Mouse (Mus musculus) neural tube, embryonic 13.5 days (tissue): Measurements from ENCODE around the gene Dapk3. TPM values are rescaled to one million over a fixed set of nuclear protein-coding genes. Genes with fewer than 3 reads are reported as not detected.

Source experiments
- ATAC-seq: fragments of 200-750 bp; cut with Nextera tagmentation; 2 replicates; pipeline ENCODE4 v1.8.0; 2017; ENCODE audit warnings: low read depth, mild to moderate bottlenecking, moderate TSS enrichment, moderate library complexity
- H3K27ac ChIP-seq: fragments of 300-500 bp; sonication (generic); replicated peaks from 2 replicates; pipeline ENCODE4 v1.5.1; 2015; ENCODE audit warnings: moderate library complexity, mild to moderate bottlenecking, inconsistent platforms
- H3K27me3 ChIP-seq: fragments of 300-500 bp; sonication (generic); 2 replicates; pipeline ENCODE4 v1.6.1; 2015; ENCODE audit warnings: mild to moderate bottlenecking, inconsistent platforms
- H3K36me3 ChIP-seq: fragments of 300-500 bp; sonication (generic); 2 replicates; pipeline ENCODE4 v1.6.1; 2015; ENCODE audit warnings: mild to moderate bottlenecking, inconsistent platforms
- H3K4me1 ChIP-seq: fragments of 300-500 bp; sonication (generic); replicated peaks from 2 replicates; pipeline ENCODE4 v1.6.1; 2015; ENCODE audit warnings: inconsistent platforms
- H3K4me2 ChIP-seq: fragments of 300-500 bp; sonication (generic); 2 replicates; pipeline ENCODE4 v1.6.1; 2015; ENCODE audit warnings: inconsistent platforms, mild to moderate bottlenecking, moderate library complexity
- H3K4me3 ChIP-seq: fragments of 300-500 bp; sonication (generic); 2 replicates; pipeline ENCODE4 v1.5.1; 2015; ENCODE audit warnings: mild to moderate bottlenecking, inconsistent platforms
- H3K9ac ChIP-seq: fragments of 300-500 bp; sonication (generic); 2 replicates; pipeline ENCODE4 v1.6.1; 2015; ENCODE audit warnings: moderate library complexity, mild to moderate bottlenecking, inconsistent platforms
- H3K9me3 ChIP-seq: fragments of 300-500 bp; sonication (generic); 2 replicates; pipeline ENCODE4 v1.6.1; 2016; ENCODE audit warnings: inconsistent platforms
- WGBS: fragments of 180-500 bp; shearing (Covaris S2); methylation state at CpG from one replicate; pipeline ENCODE4 v1.1.7; 2015; 5-methylcytosine and 5-hydroxymethylcytosine counted together
- polyA plus RNA-seq: library from polyadenylated mRNA; unstranded; fragments of >200 nt; fragmentation: Nextera tagmentation; extraction: Ambion mirVana; gene quantifications from 2 replicates; pipeline ENCODE4 v1.2.1, GENCODE M21; 2015

The Dapk3 gene
- polyA plus RNA-seq, 1 experiment from 2014 or later, result 79.1 TPM

DNA sequence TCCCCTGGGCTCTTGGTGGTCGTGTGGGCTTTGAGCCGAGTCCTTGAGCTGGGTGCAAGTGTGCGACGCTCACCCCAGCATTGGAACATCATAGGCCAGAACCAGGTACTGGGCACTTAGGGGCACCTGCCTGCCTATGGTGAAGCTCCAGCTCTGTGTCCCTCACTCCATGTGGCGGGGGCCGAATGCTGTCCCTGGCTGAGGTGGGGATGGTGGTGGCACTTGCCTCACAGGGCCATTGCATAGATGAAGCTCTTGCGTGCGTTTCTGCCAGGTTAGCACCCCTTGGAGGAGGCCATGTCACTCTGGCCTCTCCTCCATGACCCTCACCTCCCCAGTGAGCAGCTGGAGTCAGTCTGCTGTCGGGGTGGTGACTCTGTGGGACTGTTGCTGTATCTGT lies 4.4 kb downstream of the Dapk3 start:
- Histone ChIP-seq H3K4me2 (no peak overlapping the region), H3K4me3 (no peak overlapping the region), H3K36me3 (peaks cover 61% of the 10 kb centered on the region), H3K9ac (no peak overlapping the region), H3K9me3 (no peaks in the 10 kb centered on the region), H3K4me1 (peaks cover 27% of the 10 kb centered on the region), H3K27ac (no peak overlapping the region), H3K27me3 (no peaks in the 10 kb centered on the region)
- no peak for ATAC-seq
- 97% methylated on average over 9 of the region's 9 CpGs for WGBS

GRCm38 (mm10) chr10:81189821-81190220 lies 7.0 kb downstream of the Dapk3 start:
- Histone ChIP-seq H3K36me3 (peaks cover 50% of the 10 kb centered on the region), H3K4me3 (no peak overlapping the region), H3K9me3 (no peaks in the 10 kb centered on the region), H3K27me3 (peaks cover 10% of the 10 kb centered on the region), H3K4me2 (no peak overlapping the region), H3K9ac (no peak overlapping the region), H3K4me1 (peaks cover 28% of the 10 kb centered on the region), H3K27ac (no peak overlapping the region)
- 81% methylated on average over 26 of the region's 26 CpGs for whole genome bisulfite sequencing
- no peak for ATAC-seq

GRCm38 (mm10) chr10:81190236-81190911 lies 7.6 kb downstream of the Dapk3 start:
- Histone ChIP-seq H3K9ac (no peak overlapping the region), H3K4me1 (peaks cover 29% of the 10 kb centered on the region), H3K4me3 (no peak overlapping the region), H3K36me3 (peaks cover 44% of the 10 kb centered on the region), H3K27me3 (peaks cover 15% of the 10 kb centered on the region), H3K27ac (no peak overlapping the region), H3K9me3 (no peaks in the 10 kb centered on the region), H3K4me2 (no peak overlapping the region)
- no peak for ATAC-seq
- WGBS, result 70% methylated on average over 31 of the region's 31 CpGs

DNA sequence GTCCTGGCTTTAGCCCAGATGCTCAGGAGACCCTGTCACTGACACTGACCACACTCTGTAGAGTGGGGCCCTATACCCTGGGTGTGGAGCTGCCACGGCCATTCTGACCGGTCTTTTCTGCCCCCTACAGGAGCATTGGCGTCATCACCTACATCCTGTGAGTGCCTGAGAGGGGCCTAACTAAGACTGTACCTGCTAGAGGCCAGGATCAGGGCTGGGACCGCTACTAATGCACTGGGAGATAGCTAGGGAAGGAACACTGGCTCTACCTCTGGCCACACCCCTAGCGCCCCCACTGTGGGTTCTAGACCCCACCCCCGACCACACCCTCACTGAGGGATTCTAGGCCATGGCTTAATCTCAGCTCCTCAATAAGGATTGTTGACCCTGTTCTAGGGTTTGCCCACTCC lies 8.1 kb downstream of the Dapk3 start:
- WGBS, result 82% methylated on average over 6 of the region's 6 CpGs
- no peak for ATAC-seq
- H3K27ac ChIP-seq, result no peak overlapping the region

DNA sequence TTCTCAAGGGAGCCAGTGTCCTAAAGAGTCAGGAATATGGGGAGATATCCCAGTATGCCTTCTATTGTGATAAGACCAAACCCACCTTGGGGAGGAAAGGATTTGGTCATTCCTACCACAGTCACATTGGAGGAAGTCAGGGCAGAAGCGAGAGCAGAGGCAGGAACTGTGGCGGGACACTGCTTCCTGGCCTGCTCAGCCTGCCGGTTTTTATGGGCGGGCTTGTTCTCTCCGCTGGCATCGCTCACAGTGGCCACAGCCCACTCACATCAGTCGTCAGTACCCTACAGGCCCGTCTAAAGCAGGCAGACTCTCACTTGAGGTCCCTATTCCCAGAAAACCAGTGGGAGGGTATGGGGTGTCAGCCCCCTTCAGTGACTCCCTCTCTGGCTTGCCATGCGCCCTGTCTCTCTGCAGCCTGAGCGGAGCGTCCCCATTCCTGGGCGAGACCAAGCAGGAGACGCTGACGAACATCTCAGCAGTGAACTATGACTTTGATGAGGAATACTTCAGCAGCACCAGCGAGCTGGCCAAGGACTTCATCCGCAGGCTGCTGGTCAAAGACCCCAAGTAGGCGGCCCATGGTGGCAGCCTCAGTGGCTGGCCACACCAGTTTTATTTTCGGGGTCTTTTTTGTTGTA lies 8.7 kb downstream of the Dapk3 start:
- Histone ChIP-seq H3K4me1 (peaks cover 29% of the 10 kb centered on the region), H3K27ac (peak overlapping the region; percentile 97; the same call in 1 of the 2 replicates), H3K4me2 (peak overlapping the region; percentile 94), H3K9ac (no peak overlapping the region), H3K36me3 (peaks cover 37% of the 10 kb centered on the region), H3K4me3 (peak overlapping the region; percentile 60; the same call in 1 of the 2 replicates), H3K9me3 (no peaks in the 10 kb centered on the region), H3K27me3 (peaks cover 26% of the 10 kb centered on the region)
- WGBS, result 89% methylated on average over 18 of the region's 18 CpGs
- ATAC-seq, result no peak

More for the DNA sequence above, 8.1 kb downstream of the Dapk3 start:
- Histone ChIP-seq H3K4me1 (peaks cover 29% of the 10 kb centered on the region), H3K27me3 (peaks cover 21% of the 10 kb centered on the region), H3K9me3 (no peaks in the 10 kb centered on the region), H3K4me2 (no peak overlapping the region), H3K9ac (no peak overlapping the region), H3K4me3 (no peak overlapping the region), H3K36me3 (peaks cover 40% of the 10 kb centered on the region)

- ATAC-seq, result peak; percentile 89
- Histone ChIP-seq H3K27ac (peak overlapping the region; percentile 97), H3K27me3 (peaks cover 36% of the 10 kb centered on the region), H3K4me1 (peaks cover 29% of the 10 kb centered on the region), H3K4me3 (peak overlapping the region; percentile 60), H3K4me2 (peak overlapping the region; percentile 94), H3K9ac (peak overlapping the region; percentile 85), H3K9me3 (no peaks in the 10 kb centered on the region), H3K36me3 (peaks cover 28% of the 10 kb centered on the region)
- WGBS, result under 1% methylated on average over 93 of the region's 93 CpGs
These were observed 9.6 kb downstream of the Dapk3 start for GRCm38 (mm10) chr10:81192270-81192967.

- peak; percentile 55 for ATAC-seq
- H3K9me3 ChIP-seq, result no peaks in the 10 kb centered on the region
- H3K4me2 ChIP-seq, result peak overlapping the region; percentile 94
- H3K27me3 ChIP-seq, result peaks cover 38% of the 10 kb centered on the region
- H3K4me1 ChIP-seq, result peaks cover 29% of the 10 kb centered on the region
- 3% methylated on average over 19 of the region's 19 CpGs for WGBS
- peak overlapping the region; percentile 60 for H3K4me3 ChIP-seq
- H3K9ac ChIP-seq, result peak overlapping the region; percentile 85
- peak overlapping the region; percentile 97 for H3K27ac ChIP-seq
- H3K36me3 ChIP-seq, result peaks cover 26% of the 10 kb centered on the region
These were observed 10.2 kb downstream of the Dapk3 start for GRCm38 (mm10) chr10:81192968-81193501.

DNA sequence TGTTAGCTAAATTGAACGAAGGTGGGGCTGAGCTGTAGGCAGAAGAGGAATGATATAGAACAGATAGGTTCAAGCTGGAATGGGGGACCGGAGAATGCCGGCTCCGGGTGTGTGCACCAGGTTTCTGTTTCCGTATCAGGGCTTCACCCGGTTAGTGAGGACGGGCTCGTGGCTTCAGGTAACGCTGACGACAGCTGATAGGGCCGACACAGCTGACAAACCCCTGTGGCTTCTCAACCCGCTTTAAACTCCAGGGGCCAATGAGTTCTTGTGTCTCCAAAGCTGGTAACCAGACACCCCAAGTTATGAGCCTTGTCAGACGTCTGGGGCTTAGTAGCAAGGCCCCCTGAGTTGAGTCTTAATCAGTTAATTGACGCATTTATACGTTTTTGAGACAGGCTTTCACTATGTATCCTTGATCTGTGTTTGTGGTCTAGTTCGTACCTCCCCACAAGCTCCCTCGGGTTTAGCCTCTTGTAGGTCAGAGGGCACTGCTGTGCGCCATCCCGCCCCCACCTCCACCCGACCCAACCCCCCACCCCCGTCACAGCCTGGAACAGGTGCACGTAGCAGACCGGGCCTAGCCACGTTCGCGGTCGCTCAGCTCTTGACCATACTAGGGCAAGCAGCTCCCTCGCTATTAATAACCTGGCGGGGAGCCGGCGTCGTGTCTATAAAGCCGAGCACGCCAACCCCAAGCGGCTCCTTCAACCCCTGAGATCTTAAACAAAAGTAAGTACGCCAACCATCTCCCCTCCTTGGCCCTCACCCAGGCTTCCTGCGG lies 11.4 kb downstream of the Dapk3 start:
- H3K36me3 ChIP-seq, result peaks cover 19% of the 10 kb centered on the region
- H3K4me3 ChIP-seq, result no peak overlapping the region
- H3K9ac ChIP-seq, result peak overlapping the region; percentile 6; the same call in 1 of the 2 replicates
- H3K4me2 ChIP-seq, result peak overlapping the region; percentile 16; the same call in 1 of the 2 replicates
- no peak for ATAC-seq
- peaks cover 29% of the 10 kb centered on the region for H3K4me1 ChIP-seq
- H3K27me3 ChIP-seq, result peaks cover 43% of the 10 kb centered on the region
- WGBS, result 16% methylated on average over 37 of the region's 37 CpGs
- H3K27ac ChIP-seq, result no peak overlapping the region
- no peaks in the 10 kb centered on the region for H3K9me3 ChIP-seq

DNA sequence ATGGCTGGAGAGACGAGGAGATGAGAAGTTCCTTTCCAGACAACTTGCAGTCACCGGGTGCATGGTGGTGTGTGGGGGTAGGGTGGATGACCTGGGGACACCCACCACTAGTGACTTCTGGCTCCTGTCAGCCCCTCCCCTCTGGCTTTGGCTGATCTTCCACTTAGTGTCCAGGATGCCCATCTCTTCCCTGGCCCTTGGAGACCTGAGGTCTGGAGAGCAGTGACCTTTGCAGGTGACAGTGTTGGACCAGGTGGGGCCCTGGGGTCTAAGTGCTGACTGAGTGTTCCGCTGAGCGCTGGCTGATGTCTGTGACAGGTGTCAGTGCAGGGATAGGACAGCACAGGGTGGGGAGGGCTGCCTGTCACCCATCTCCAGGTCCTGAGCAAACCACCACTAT lies 12.5 kb downstream of the Dapk3 start:
- no peak for ATAC-seq
- peaks cover 29% of the 10 kb centered on the region for H3K4me1 ChIP-seq
- no peak overlapping the region for H3K4me2 ChIP-seq
- H3K27ac ChIP-seq, result no peak overlapping the region
- peaks cover 51% of the 10 kb centered on the region for H3K27me3 ChIP-seq
- H3K36me3 ChIP-seq, result peaks cover 11% of the 10 kb centered on the region
- H3K9ac ChIP-seq, result no peak overlapping the region
- WGBS, result 79% methylated on average over 4 of the region's 4 CpGs
- H3K4me3 ChIP-seq, result no peak overlapping the region
- no peaks in the 10 kb centered on the region for H3K9me3 ChIP-seq

DNA sequence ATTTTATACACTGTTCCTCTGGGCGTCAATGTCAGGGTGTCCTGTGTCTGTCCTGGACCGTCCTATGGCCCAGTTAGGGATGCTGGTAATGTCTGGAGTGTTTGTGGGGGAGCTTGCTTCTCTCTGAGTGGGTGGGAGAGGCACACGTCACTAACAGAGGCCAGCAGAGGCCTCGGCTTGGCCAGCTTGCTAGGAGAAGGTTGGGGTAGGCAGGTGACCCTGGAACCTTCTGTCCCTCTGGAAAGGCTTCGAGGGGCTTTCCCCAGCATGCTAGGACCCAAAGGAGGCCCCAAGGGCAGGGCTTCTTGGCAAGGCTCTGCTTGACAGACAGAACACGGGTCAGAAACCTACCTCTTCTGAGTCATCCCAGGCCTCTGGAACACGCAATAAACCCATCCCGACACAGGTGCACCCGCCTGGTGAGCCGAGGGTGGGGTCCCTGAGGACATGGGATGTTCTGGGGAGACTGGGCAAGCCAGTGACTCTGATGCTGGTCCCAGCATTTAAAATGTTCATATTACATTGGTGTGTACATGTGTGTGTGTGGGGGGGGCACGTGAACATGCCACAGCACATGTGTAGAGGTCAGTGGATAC lies 13.8 kb downstream of the Dapk3 start:
- no peak overlapping the region for H3K9ac ChIP-seq
- H3K4me3 ChIP-seq, result no peak overlapping the region
- no peak overlapping the region for H3K27ac ChIP-seq
- no peaks in the 10 kb centered on the region for H3K9me3 ChIP-seq
- no peak overlapping the region for H3K4me2 ChIP-seq
- no peaks in the 10 kb centered on the region for H3K36me3 ChIP-seq
- peaks cover 51% of the 10 kb centered on the region for H3K27me3 ChIP-seq
- WGBS, result 62% methylated on average over 11 of the region's 11 CpGs
- ATAC-seq, result no peak
- H3K4me1 ChIP-seq, result peaks cover 25% of the 10 kb centered on the region

- WGBS, result 47% methylated on average over 6 of the region's 6 CpGs
- Histone ChIP-seq H3K27me3 (peaks cover 51% of the 10 kb centered on the region), H3K36me3 (no peaks in the 10 kb centered on the region), H3K9ac (no peak overlapping the region), H3K4me2 (no peak overlapping the region), H3K4me1 (peaks cover 20% of the 10 kb centered on the region), H3K4me3 (no peak overlapping the region), H3K27ac (no peak overlapping the region), H3K9me3 (no peaks in the 10 kb centered on the region)
- ATAC-seq, result no peak
These were observed 14.5 kb downstream of the Dapk3 start for GRCm38 (mm10) chr10:81197305-81197704.
